In genomic region chr10:40301181-40302075, GRCm38 (mm10) we compare ENCODE assay signal across 8 mouse cellular contexts. TPM values are rescaled to one million over a fixed set of nuclear protein-coding genes. Genes with fewer than 3 reads are reported as not detected.
A peak's percentile ranks its signal among the peaks of the same experiment; 100 is the strongest.
DNase-seq lines count a peak whose midpoint lies in the region; ATAC-seq and TF ChIP-seq lines count a peak whose summit lies in the region.
"Not testable (repeated sequence)": the region's sequence is repeated elsewhere in the genome, so short reads cannot be mapped to it uniquely, and the experiment has no call there.

No protein-coding gene starts in this region.

- TF ChIP-seq POLR2A in bone marrow macrophage, adult 2 months (IDR thresholded peaks at IDR 0.05; ENCODE audit: borderline replicate concordance, low read depth, low read length); myocyte (IDR thresholded peaks at IDR 0.05; ENCODE audit: insufficient read length, low read depth): not testable (repeated sequence)

- peak overlapping the region; percentile 79 for H3K4me2 ChIP-seq in embryonic facial prominence, embryonic 15.5 days (replicated peaks)
- H3K4me2 ChIP-seq in heart, embryonic 13.5 days = peak overlapping the region; percentile 83
- peak overlapping the region; percentile 49 for H3K4me2 ChIP-seq in kidney, embryonic 14.5 days (replicated peaks; ENCODE audit: low read depth, low read length)
- peak overlapping the region; percentile 93 for H3K4me2 ChIP-seq in liver, embryonic 12.5 days
- H3K4me2 ChIP-seq in myocyte (ENCODE audit: low read depth) = peak overlapping the region; percentile 84

- H3K4me3 ChIP-seq in C2C12 (ENCODE audit: insufficient read depth, poor library complexity, severe bottlenecking) = peak overlapping the region; percentile 95
- H3K4me3 ChIP-seq in bone marrow macrophage, adult 2 months (ENCODE audit: insufficient read depth, low read length) = peak overlapping the region; percentile 67
- peak overlapping the region; percentile 94 for H3K4me3 ChIP-seq in embryonic facial prominence, embryonic 15.5 days (replicated peaks)
- H3K4me3 ChIP-seq in heart, embryonic 13.5 days = peak overlapping the region; percentile 71
- peak overlapping the region; percentile 95 for H3K4me3 ChIP-seq in kidney, embryonic 14.5 days (ENCODE audit: low read length)
- H3K4me3 ChIP-seq in liver, embryonic 12.5 days = peak overlapping the region; percentile 91
- H3K4me3 ChIP-seq in myocyte = peak overlapping the region; percentile 82

- DNase-seq in spleen, postnatal 14 days (ENCODE audit: low spot score in 2 of 2) = peak; percentile 33 to 45

- H3K9me3 ChIP-seq in embryonic facial prominence, embryonic 15.5 days (replicated peaks); heart, embryonic 13.5 days; kidney, embryonic 14.5 days (ENCODE audit: control insufficient read depth, low read length); liver, embryonic 12.5 days (replicated peaks): not testable (repeated sequence)

- peak overlapping the region; percentile 87 for H3K9ac ChIP-seq in embryonic facial prominence, embryonic 15.5 days
- H3K9ac ChIP-seq in heart, embryonic 13.5 days = peak overlapping the region; percentile 94
- H3K9ac ChIP-seq in kidney, embryonic 14.5 days (ENCODE audit: low read depth, low read length) = peak overlapping the region; percentile 96
- peak overlapping the region; percentile 99 for H3K9ac ChIP-seq in liver, embryonic 12.5 days

- H3K79me2 ChIP-seq in C2C12 (ENCODE audit: control insufficient read depth, insufficient read depth) (peaks cover 54% of the 10 kb centered on the region), myocyte (ENCODE audit: control insufficient read depth, insufficient read depth) (peaks cover 46% of the 10 kb centered on the region)

- H3K27ac ChIP-seq in bone marrow macrophage, adult 2 months (ENCODE audit: insufficient read depth, low read depth, low read length) = peak overlapping the region; percentile 67
- H3K27ac ChIP-seq in embryonic facial prominence, embryonic 15.5 days (replicated peaks) = peak overlapping the region; percentile 93
- peak overlapping the region; percentile 94 for H3K27ac ChIP-seq in heart, embryonic 13.5 days (replicated peaks)
- peak overlapping the region; percentile 94 for H3K27ac ChIP-seq in kidney, embryonic 14.5 days (ENCODE audit: low read depth, low read length)
- H3K27ac ChIP-seq in liver, embryonic 12.5 days = peak overlapping the region; percentile 96

- H3K36me3 ChIP-seq in C2C12 (ENCODE audit: control insufficient read depth, insufficient read depth); embryonic facial prominence, embryonic 15.5 days; heart, embryonic 13.5 days; kidney, embryonic 14.5 days (ENCODE audit: control insufficient read depth, insufficient read depth, low read length); myocyte (ENCODE audit: control insufficient read depth, insufficient read depth): not testable (repeated sequence)
- H3K36me3 ChIP-seq in liver, embryonic 12.5 days = peaks cover 26% of the 10 kb centered on the region

- H3K4me1 ChIP-seq in bone marrow macrophage, adult 2 months (ENCODE audit: control insufficient read depth, insufficient read depth, low read length) = peaks cover 14% of the 10 kb centered on the region
- peaks cover 10% of the 10 kb centered on the region for H3K4me1 ChIP-seq in embryonic facial prominence, embryonic 15.5 days
- peaks cover 40% of the 10 kb centered on the region for H3K4me1 ChIP-seq in heart, embryonic 13.5 days
- H3K4me1 ChIP-seq in kidney, embryonic 14.5 days (ENCODE audit: control insufficient read depth, insufficient read depth, low read length) = peaks cover 21% of the 10 kb centered on the region
- peaks cover 43% of the 10 kb centered on the region for H3K4me1 ChIP-seq in liver, embryonic 12.5 days

- peak; percentile 36; the same call in 1 of the 2 replicates for ATAC-seq in embryonic facial prominence, embryonic 15.5 days (ENCODE audit: insufficient number of reproducible peaks, low FRiP score, low TSS enrichment, low read depth)
- ATAC-seq in heart, embryonic 13.5 days (ENCODE audit: extremely low read depth, insufficient number of reproducible peaks, low FRiP score, low TSS enrichment) = peak; percentile 45
- ATAC-seq in kidney, embryonic 14.5 days (ENCODE audit: low FRiP score, low TSS enrichment) = peak; percentile 43
- ATAC-seq in liver, embryonic 12.5 days = peak; percentile 41

- H3K79me3 ChIP-seq in C2C12 (ENCODE audit: low read depth) = peaks cover 52% of the 10 kb centered on the region

- TF ChIP-seq CTCF in C2C12 (IDR thresholded peaks at IDR 0.05; ENCODE audit: control insufficient read depth, insufficient read depth, insufficient read length); bone marrow macrophage, adult 2 months (IDR thresholded peaks at IDR 0.05; ENCODE audit: low read depth, low read length): not testable (repeated sequence)

- H3K27me3 ChIP-seq in C2C12 (ENCODE audit: control insufficient read depth, insufficient read depth, insufficient read length); embryonic facial prominence, embryonic 15.5 days; heart, embryonic 13.5 days (replicated peaks); kidney, embryonic 14.5 days (ENCODE audit: control insufficient read depth, insufficient read depth, low read length); liver, embryonic 12.5 days (replicated peaks); myocyte (ENCODE audit: control insufficient read depth, insufficient read depth, insufficient read length): not testable (repeated sequence)

- H3ac ChIP-seq in C2C12 (ENCODE audit: control insufficient read depth, insufficient read length, low read depth) (peak overlapping the region; percentile 96), myocyte (ENCODE audit: control insufficient read depth, insufficient read length) (peak overlapping the region; percentile 97)

- under 1% methylated on average over 80 of the region's 91 CpGs for WGBS in embryonic facial prominence, embryonic 15.5 days
- under 1% methylated on average over 35 of the region's 91 CpGs for WGBS in heart, embryonic 13.5 days
- WGBS in kidney, embryonic 14.5 days = under 1% methylated on average over 75 of the region's 91 CpGs
- WGBS in liver, embryonic 12.5 days (ENCODE audit: insufficient replicate concordance) = under 1% methylated on average over 79 of the region's 91 CpGs

TF ChIP-seq in myocyte, 11 proteins besides CTCF, POLR2A, EP300 and RAD21:
- peak; percentile 4 for TF ChIP-seq POLR2AphosphoS2 (IDR thresholded peaks at IDR 0.05; ENCODE audit: insufficient read length, low read depth)

RNA-seq across cellular contexts. Expression of gene Amd1, which starts 0.6 kb away (rescaled TPM):
- 43.8 TPM for polyA plus RNA-seq in C2C12 (2012; fragmentation: generic; extraction: Trizol)
- 40.0 and 44.2 TPM in 2 replicates for polyA plus RNA-seq in bone marrow macrophage, adult 2 months (2012; ENCODE audit: insufficient read depth, insufficient read length, missing spikeins)
- polyA plus RNA-seq in embryonic facial prominence, embryonic 15.5 days (2015; fragmentation: Nextera tagmentation; extraction: Ambion mirVana) = 44.5 and 46.5 TPM in 2 replicates
- polyA plus RNA-seq in heart, embryonic 13.5 days (2015; fragmentation: Nextera tagmentation; extraction: Ambion mirVana) = 37.9 and 40.5 TPM in 2 replicates
- 78.8 and 80.9 TPM in 2 replicates for polyA plus RNA-seq in kidney, embryonic 14.5 days (2014; fragmentation: Nextera tagmentation; extraction: Ambion mirVana)
- 82.8 and 90.3 TPM in 2 replicates for polyA plus RNA-seq in liver, embryonic 12.5 days (2016; fragmentation: Nextera tagmentation; extraction: Ambion mirVana)
- 34.0 TPM for polyA plus RNA-seq in myocyte (2012; fragmentation: generic; extraction: Trizol)

RNA-seq across cellular contexts. Expression of gene Cdk19, which starts 37.9 kb away (rescaled TPM):
- polyA plus RNA-seq in C2C12 (2012; fragmentation: generic; extraction: Trizol) (3.9 TPM), myocyte (2012; fragmentation: generic; extraction: Trizol) (5.3 TPM)
- 38.4 and 41.2 TPM in 2 replicates for polyA plus RNA-seq in bone marrow macrophage, adult 2 months (2012; ENCODE audit: insufficient read depth, insufficient read length, missing spikeins)
- 9.7 and 10.0 TPM in 2 replicates for polyA plus RNA-seq in embryonic facial prominence, embryonic 15.5 days (2015; fragmentation: Nextera tagmentation; extraction: Ambion mirVana)
- 5.6 and 6.1 TPM in 2 replicates for polyA plus RNA-seq in heart, embryonic 13.5 days (2015; fragmentation: Nextera tagmentation; extraction: Ambion mirVana)
- 6.7 and 10.8 TPM in 2 replicates for polyA plus RNA-seq in kidney, embryonic 14.5 days (2014; fragmentation: Nextera tagmentation; extraction: Ambion mirVana)
- 4.4 and 4.8 TPM in 2 replicates for polyA plus RNA-seq in liver, embryonic 12.5 days (2016; fragmentation: Nextera tagmentation; extraction: Ambion mirVana)

RNA-seq across cellular contexts. Expression of gene Gtf3c6, which starts 43.5 kb away (rescaled TPM):
- polyA plus RNA-seq in C2C12 (2012; fragmentation: generic; extraction: Trizol) (31.5 TPM), myocyte (2012; fragmentation: generic; extraction: Trizol) (24.5 TPM)
- polyA plus RNA-seq in bone marrow macrophage, adult 2 months (2012; ENCODE audit: insufficient read depth, insufficient read length, missing spikeins) = 36.4 and 47.3 TPM in 2 replicates
- polyA plus RNA-seq in embryonic facial prominence, embryonic 15.5 days (2015; fragmentation: Nextera tagmentation; extraction: Ambion mirVana) = 80.3 and 82.5 TPM in 2 replicates
- 73.8 and 78.4 TPM in 2 replicates for polyA plus RNA-seq in heart, embryonic 13.5 days (2015; fragmentation: Nextera tagmentation; extraction: Ambion mirVana)
- polyA plus RNA-seq in kidney, embryonic 14.5 days (2014; fragmentation: Nextera tagmentation; extraction: Ambion mirVana) = 147 and 190 TPM in 2 replicates
- 58.3 and 62.7 TPM in 2 replicates for polyA plus RNA-seq in liver, embryonic 12.5 days (2016; fragmentation: Nextera tagmentation; extraction: Ambion mirVana)

RNA-seq across cellular contexts. Expression of gene Rpf2, which starts 54.6 kb away (rescaled TPM):
- polyA plus RNA-seq in C2C12 (2012; fragmentation: generic; extraction: Trizol) = 25.8 TPM
- polyA plus RNA-seq in bone marrow macrophage, adult 2 months (2012; ENCODE audit: insufficient read depth, insufficient read length, missing spikeins) = 27.4 and 28.9 TPM in 2 replicates
- polyA plus RNA-seq in embryonic facial prominence, embryonic 15.5 days (2015; fragmentation: Nextera tagmentation; extraction: Ambion mirVana) = 52.7 and 54.9 TPM in 2 replicates
- 42.6 and 45.6 TPM in 2 replicates for polyA plus RNA-seq in heart, embryonic 13.5 days (2015; fragmentation: Nextera tagmentation; extraction: Ambion mirVana)
- polyA plus RNA-seq in kidney, embryonic 14.5 days (2014; fragmentation: Nextera tagmentation; extraction: Ambion mirVana) = 82.7 and 98.1 TPM in 2 replicates
- polyA plus RNA-seq in liver, embryonic 12.5 days (2016; fragmentation: Nextera tagmentation; extraction: Ambion mirVana) = 71.2 and 72.4 TPM in 2 replicates
- polyA plus RNA-seq in myocyte (2012; fragmentation: generic; extraction: Trizol) = 22.3 TPM

Comparison
In these comparisons a context has a peak if more than half of its experiments do, and no peak if none do; other contexts are left out.
1. Peak in every context shown above with its lines: DNase-seq, ATAC-seq, H3K4me3 ChIP-seq and H3K27ac ChIP-seq.